Mouse (Mus musculus) thymus, postnatal 0 days (tissue): ENCODE data around the gene Elmsan1. TPM values are rescaled to one million over a fixed set of nuclear protein-coding genes. Genes with fewer than 3 reads are reported as not detected.

ENCODE experiments used
- DNase-seq: peaks from one replicate; pipeline ENCODE4 v3.0.0-alpha.2; 2015; ENCODE audit warnings: low spot score
- polyA plus RNA-seq: library from polyadenylated mRNA; unstranded; fragments of >200 nt; fragmentation: Nextera tagmentation; extraction: Ambion mirVana; gene quantifications from 2 replicates; pipeline ENCODE4 v1.2.1, GENCODE M21; 2015

Gene Elmsan1
- polyA plus RNA-seq, 1 experiment from 2014 or later, result 5.1 TPM

- DNase-seq, result peak; percentile 48
Measured at GRCm38 (mm10) chr12:84100604-84101492, 117.8 kb downstream of the Elmsan1 start, which contains the start of gene Acot6. TSS of gene Acot6 (plus strand) at chr12:84100654.

- no peak for DNase-seq
Measured at GRCm38 (mm10) chr12:84100071-84100470, 118.6 kb downstream of the Elmsan1 start.

- DNase-seq, result no peak
Measured at GRCm38 (mm10) chr12:84099605-84100004, 119.1 kb downstream of the Elmsan1 start.

Other genes starting within 250 kb of the Elmsan1 start
- 0.04 TPM in 1 of 2 replicates, not detected in the other for gene Heatr4, start 234.0 kb downstream of the Elmsan1 start, polyA plus RNA-seq
- 14.0 and 21.8 TPM in 2 replicates for gene Acot2, start 231.0 kb downstream of the Elmsan1 start, polyA plus RNA-seq
- 15.5 and 19.3 TPM in 2 replicates for gene Acot1, start 209.4 kb downstream of the Elmsan1 start, polyA plus RNA-seq
- 0.14 and 0.36 TPM in 2 replicates for gene Acot4, start 180.5 kb downstream of the Elmsan1 start, polyA plus RNA-seq
- not detected in 2 replicates for gene Gm49366, start 179.9 kb downstream of the Elmsan1 start, polyA plus RNA-seq
- gene Acot3, start 166.7 kb downstream of the Elmsan1 start, polyA plus RNA-seq, result not detected in 2 replicates
- 1.8 and 1.9 TPM in 2 replicates for gene Acot5, start 149.6 kb downstream of the Elmsan1 start, polyA plus RNA-seq
- gene Acot6, start 118.2 kb downstream of the Elmsan1 start, polyA plus RNA-seq, result 0.62 and 0.95 TPM in 2 replicates
- gene Dnal1, start 104.5 kb downstream of the Elmsan1 start, polyA plus RNA-seq, result 1.6 and 2.1 TPM in 2 replicates
- 0.18 and 0.22 TPM in 2 replicates for gene Pnma1, start 70.4 kb downstream of the Elmsan1 start, polyA plus RNA-seq
- 34.7 and 35.7 TPM in 2 replicates for gene Ptgr2, start 66.4 kb upstream of the Elmsan1 start, polyA plus RNA-seq
- gene Zfp410, start 98.0 kb upstream of the Elmsan1 start, polyA plus RNA-seq, result 87.5 and 93.0 TPM in 2 replicates
- gene Coq6, start 142.8 kb upstream of the Elmsan1 start, polyA plus RNA-seq, result 30.3 and 36.6 TPM in 2 replicates
- 1.1 and 1.2 TPM in 2 replicates for gene Fam161b, start 143.0 kb upstream of the Elmsan1 start, polyA plus RNA-seq
- gene Entpd5, start 190.1 kb upstream of the Elmsan1 start, polyA plus RNA-seq, result 50.0 and 52.7 TPM in 2 replicates
- 1.7 and 2.8 TPM in 2 replicates for gene Bbof1, start 190.2 kb upstream of the Elmsan1 start, polyA plus RNA-seq
- gene Rnf113a2, start 198.3 kb upstream of the Elmsan1 start, polyA plus RNA-seq, result 48.7 and 48.9 TPM in 2 replicates
- 16.0 and 17.3 TPM in 2 replicates for gene Aldh6a1, start 232.1 kb upstream of the Elmsan1 start, polyA plus RNA-seq
- gene Lin52, start 232.5 kb upstream of the Elmsan1 start, polyA plus RNA-seq, result 22.3 and 24.2 TPM in 2 replicates